Mouse (Mus musculus) neutrophil, adult 5-6 weeks (primary cell): ENCODE measurements around the gene Rrp36. TPM values are rescaled to one million over a fixed set of nuclear protein-coding genes. Genes with fewer than 3 reads are reported as not detected.

Experiments used
- ATAC-seq: fragments of 151-379, 151-347 bp; 2 replicates; pipeline ENCODE4 v1.8.0; 2017; ENCODE audit warnings: mild to moderate bottlenecking, moderate TSS enrichment; ENCODE audit not compliant: insufficient number of reproducible peaks, poor library complexity, low FRiP score, severe bottlenecking; ENCODE audit errors: extremely low read depth
- total RNA-seq: library from RNA; stranded (forward); fragments of 200-1000 nt; gene quantifications from 2 replicates; pipeline ENCODE4 v1.2.3, GENCODE M21; 2017

Rrp36 gene
- 33.6 and 34.3 TPM in 2 replicates for total RNA-seq

DNA sequence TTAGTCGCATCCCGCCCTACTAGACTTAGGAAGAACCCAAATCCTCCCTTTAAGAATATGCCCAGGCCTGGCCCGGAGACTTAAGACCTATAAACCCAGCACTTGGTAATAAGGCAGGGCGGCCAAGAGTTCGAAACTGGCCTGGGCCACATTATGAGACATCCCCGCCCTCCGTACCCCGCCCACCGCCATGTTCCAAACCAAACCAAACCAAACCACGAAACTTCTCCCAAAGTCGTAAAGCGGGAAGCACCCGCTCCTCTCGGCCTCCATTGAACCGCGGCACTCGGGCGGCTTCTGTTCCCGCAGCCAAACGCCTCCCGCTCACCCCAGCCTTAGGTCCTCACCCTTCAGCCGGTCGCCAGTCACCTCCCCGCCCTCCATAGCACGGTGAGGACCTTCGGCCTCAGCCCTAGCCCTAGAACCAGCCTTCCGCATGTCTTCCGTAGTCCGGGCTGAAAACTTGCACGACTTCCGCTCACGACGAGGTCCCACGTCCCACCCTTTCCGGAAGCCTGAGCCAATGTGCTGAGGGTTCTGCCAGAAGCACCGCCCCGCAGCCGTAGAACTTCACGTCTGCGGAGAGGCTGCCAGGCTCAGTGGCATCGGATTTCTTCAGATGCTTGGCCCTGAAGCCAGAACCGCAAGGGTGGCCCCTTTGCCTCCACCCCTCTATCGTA is at the start of gene Rrp36:
TSS of gene Rrp36 (minus strand) at position 503 of the 680 bp plus-strand sequence.
- ATAC-seq: peak; percentile 98

DNA sequence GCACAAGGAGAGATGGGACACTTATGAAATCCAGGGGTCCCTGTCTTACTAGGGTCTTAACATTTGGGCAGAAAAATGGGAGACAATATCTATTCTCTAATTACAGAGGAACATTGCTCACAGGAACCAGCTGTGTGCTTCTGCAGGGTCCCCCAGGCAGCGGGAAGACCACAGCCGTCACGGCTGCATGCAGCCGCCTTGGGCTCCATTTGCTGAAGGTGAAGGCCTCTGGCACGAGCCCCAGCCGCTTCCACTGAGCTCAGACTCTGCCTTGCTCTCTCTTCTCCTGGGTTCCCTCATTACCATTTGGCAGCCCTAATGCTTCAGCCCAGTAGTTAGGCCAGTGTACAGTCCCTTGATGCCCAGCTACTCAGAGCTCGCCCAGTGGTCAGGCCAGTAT is 46.9 kb upstream of the Rrp36 start:
- no peak for ATAC-seq

DNA sequence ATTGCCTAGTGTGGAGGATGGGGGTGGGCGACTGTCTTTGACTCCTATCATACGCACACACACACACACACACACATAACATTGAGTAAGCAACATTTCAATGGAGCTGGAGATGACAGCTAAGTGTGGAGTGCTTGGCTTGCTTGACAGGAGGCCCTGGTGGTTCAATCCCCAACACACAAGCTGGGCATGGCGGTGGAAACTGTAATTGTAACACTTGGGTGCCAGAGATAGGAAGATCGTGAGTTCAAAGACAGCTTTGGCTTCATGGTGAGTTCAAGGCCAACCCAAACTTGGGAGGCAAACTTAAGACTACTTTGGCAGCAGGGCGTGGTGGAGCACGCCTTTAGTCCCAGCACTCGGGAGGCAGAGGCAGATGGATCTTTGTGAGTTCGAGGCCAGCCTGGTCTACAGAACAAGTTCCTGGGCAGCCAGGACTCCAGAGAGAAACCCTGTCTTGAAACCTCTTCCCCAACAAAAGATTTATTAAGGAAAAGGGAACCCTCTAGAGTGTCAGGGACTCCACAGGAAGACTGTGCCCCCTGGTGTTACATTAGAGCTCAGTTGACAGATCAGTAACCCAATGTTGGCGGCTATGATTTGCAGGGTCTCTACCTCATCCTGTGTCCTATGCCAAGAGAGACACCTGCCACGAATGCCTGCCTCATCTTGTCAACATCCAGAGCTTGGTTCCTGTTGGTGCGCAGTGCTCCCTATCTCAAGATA is 40.8 kb upstream of the Rrp36 start:
- ATAC-seq: no peak

DNA sequence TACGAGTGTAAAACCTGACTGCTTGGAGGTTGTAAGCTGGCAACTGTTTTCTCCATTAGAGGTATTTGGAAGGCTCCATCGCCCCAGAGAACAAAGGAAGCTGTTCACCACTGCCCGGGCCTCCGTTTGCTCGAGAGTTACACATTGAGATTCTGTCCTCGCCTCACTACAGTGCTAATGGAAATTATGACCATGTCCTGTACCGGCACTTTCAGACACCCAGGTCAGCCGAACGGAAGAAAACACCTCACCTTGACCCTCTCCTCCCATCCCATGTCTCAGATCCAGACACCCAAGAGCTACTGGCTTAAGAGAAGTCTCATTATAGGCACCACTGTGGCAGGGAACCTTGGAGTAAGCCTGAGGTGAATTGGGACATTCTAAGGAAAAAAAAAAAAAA is 39.7 kb upstream of the Rrp36 start:
- ATAC-seq: no peak

DNA sequence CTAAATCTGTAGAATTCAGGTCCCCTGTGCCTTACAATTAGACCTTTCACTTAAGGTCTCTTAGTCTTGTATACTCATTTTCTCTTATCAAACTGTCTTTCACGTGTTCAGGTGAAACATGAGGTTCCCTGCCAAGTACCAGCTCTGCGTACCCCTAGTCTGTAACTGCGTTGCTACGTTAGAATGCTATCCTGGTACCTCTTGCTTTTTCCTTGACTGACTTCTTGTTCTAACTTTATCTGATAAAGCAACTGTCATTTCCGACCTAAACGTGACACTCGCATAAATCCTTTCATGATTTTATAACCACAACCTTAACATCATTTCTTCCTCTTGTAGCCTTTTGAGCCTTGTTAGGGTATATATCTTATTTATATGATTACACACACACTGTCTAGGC is 38.3 kb upstream of the Rrp36 start:
- no peak for ATAC-seq

DNA sequence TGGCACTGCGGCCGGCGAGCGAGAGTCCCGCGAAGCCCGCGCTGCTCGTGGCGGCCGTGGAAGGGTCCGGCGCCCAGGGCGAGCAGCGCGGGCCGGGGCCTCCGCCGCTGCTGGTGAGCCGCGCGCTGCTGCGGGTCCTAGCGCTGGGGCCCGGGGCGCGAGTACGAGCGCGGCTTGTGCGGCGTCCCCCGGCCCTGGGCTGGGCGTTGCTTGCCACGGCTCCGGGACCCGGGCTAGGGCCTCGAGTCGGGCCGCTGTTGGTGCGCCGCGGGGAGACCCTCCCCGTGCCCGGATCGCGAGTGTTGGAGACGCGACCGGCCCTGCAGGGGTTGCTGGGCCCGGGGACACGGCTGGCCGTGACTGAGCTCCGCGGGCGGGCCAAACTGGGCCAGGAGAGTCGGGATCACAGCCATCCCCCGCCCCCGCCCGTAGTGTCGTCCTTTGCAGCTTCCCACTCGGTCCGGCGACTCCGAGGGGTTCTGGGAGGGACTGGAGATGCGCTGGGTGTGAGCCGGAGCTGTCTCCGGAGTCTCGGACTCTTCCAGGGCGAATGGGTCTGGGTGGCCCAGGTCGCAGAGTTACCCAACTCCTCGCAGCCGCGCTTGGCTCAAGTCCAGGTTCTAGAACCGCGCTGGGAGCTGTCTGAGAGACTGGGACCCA is 37.6 kb upstream of the Rrp36 start:
- no peak for ATAC-seq

DNA sequence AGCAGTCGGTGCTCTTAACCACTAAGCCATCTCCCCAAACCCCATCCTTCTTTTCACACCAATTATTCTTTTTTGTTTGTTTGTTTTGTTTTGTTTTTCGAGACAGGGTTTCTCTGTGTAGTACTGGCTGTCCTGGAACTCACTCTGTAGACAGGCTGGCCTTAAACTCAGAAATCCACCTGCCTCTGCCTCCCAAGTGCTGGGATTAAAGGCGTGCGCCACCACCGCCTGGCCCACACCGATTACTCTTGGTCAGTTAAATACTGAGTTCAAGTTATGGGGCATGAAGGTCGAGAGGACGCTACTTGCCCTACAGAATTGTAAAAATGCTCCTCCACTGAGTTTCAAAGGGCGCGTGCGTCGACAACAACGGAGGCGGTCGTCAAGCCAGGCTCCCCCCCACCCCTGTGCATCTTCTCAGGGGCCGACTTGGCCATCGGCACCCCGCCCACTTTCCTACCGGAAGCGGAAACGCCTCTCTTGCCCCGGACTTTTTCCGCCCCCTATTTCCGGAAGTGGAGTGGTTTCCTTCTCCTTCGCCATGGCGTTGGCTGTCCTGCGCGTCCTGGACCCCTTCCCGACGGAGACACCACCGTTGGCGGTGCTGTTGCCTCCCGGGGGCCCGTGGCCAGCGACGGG is 36.9 kb upstream of the Rrp36 start, which contains the start of gene Pex6:
TSS of gene Pex6 (plus strand) at position 505 of the 639 bp plus-strand sequence.
- ATAC-seq: peak; percentile 96

DNA sequence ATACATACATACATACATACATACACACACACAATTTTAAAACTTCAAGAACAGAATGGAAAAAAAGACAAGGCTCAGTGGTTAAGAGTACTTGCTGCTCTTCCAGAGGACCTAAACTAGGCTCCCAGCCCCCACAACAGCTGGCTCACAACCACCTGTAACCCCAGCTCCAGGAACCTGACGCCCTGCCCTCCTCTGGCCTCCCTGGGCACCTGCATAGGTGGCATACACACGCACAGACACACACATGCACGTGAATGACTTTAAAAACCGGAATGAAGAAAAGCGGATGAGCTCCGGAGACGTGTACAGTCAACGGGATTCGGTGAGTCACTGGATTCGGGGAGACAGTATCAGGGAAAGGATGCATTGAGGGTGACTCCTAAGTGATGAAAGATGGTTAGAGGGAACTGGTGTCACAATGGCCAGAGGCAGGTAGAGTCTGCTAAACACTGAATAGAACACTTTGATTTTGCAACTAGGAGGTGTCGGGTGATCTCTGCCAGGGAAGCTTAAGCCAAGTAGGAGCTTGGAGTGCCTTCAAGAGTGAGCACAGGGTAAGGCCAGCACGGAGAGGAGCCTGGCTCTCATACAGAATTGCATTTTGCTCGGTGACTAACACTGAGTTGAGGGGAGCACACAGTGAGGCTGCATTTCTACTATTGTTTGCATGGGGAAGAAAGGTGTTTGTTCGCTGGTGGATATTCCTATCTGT is 32.4 kb upstream of the Rrp36 start:
- no peak for ATAC-seq

DNA sequence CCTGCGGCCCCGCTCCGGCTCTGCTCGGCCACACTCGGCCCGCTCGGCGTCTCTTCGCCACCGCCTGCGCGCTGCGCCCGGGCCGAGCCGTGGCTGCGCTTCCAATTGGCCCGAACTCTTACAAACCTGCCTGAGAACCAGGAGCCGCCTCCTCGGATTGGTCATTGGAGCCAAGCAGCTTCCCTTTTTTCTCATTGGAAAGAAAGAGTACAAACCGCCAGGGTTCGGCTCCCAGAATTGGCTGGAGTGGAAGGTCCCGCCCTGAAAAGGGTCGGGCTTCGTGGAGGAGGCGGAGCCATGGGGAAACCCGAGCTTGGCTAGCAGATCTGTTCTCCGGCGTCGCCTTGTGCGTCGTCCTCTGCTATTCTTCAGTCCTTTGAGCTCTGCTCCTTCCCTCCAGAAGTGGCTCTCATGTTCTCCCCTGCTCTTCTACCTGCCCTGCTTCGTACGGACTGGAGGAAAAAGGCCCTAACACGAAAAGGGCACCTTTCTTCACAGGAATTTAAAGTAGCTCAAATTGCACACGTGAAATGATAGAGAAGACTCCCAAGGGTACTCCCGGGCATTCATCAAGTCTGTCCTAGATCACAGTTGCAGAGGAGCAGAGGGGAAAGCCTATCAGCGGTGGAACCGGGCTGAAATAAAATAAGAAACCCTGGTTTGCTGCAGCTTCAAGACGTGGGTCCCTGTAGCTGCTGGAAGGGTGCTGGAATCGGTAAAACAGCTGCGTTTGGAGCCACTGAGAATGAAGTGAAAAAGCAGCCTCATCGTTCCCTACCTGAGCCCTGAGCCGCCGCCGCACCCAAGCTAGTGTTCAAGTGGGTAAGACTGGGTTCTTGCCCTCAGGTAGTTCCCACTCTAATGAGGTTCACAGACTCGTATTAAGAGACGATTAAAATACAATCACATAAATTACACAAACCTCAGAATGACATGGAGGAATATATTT is 31.0 kb upstream of the Rrp36 start, which contains the start of gene Ppp2r5d:
TSS of gene Ppp2r5d (minus strand) at position 225 of the 949 bp plus-strand sequence.
- ATAC-seq: peak; percentile 98

DNA sequence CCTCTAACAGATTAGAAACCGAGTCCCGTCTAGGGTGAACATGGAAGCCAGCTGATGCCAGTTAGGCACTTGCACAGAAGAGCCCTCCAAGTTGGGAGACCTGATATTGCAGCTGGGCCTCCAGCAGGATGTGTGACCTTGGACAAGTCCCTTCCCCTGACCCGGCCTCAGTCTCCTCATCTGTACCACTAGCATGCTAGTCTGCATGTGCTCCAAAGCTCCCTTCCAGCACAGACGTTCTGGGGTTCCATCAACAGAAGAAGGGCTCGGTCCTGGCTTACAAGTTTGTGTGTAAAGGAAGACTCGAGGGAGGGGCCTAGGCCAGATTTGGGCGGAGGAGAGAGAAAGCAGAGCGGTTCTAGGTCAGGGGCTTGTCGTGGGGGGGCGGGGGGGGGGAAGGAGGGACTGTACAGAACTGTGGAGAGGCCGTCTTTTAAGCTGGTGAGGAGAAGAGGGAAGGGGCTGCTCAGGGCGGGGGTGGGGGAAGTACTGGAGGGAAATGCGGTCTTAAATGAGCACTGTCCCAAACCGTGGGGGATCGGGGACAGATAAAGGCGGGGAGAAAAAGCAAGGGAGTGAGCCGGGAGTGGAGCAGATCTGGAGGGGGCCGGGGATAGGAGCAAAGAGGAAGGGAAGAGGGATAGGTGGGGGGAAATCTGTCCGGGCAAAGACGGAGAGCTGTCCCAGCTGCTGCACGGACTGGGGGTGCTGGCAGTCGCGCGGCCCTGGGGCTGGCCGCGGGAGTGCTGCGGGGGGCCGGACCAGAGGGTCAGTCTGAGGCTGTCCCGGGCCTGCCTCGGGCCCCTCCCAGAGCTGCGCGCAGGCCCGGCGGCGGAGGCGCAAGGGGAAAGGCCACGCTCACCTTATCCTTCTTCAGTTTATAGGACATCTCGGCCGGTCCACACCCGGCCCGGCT is 30.1 kb upstream of the Rrp36 start:
- ATAC-seq: no peak

DNA sequence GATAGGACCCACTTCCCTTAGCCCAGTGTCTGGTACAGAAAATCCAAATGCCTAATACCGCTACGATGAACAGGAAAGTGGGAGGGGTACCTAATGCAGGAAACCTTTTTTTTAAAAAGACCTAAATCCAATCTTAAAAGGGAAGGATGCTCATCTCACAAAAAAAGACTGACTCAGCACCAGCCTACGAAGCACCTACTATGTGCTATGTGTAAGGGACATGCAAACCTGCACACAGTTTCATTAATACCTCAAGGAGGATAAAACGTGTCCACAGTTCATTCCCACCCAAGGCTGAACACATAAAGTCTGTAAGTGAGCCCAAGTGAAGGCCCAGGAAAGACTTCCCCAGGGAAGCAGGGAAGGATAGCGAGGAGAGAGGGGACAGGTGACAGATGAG is 28.4 kb upstream of the Rrp36 start:
- no peak for ATAC-seq

DNA sequence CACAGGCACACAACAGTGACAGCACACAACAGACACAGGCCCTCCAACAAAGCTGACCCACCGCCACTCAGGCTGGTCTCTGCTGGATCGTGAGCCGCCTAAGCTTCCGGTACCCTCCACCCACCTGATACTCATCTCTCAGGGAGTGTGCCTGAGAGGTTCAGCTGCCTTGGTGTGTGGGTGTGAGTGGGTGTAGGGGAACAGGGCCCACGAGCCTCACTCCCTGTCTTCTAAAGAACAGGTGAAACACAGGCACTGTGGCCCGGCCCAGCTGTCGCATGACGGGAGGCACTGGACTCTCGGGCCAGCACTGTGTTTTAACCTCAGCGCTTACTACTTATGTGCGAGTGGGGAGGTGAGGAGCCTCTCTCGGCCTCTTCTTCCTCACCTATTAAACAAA is 27.9 kb upstream of the Rrp36 start:
- no peak for ATAC-seq

DNA sequence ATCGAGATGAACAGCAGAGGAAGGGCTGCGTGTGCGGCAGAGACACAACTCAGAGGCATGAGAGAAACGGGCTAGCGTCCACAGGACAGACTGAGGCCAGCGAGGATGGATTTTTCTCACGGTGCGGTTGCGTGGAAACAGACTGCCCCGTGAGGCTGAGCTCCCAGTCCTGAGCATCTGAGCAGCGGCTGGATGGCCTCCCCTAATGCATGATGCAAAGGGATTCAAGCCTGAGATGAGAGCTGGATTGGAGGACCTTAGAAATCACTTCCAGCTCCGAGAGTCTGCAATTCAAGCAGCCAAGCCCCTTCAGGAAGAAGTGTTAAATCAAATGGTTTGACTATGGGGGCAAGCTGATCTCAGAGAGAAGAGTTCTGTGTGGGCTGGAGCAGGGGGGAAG is 27.3 kb upstream of the Rrp36 start:
- ATAC-seq: no peak

DNA sequence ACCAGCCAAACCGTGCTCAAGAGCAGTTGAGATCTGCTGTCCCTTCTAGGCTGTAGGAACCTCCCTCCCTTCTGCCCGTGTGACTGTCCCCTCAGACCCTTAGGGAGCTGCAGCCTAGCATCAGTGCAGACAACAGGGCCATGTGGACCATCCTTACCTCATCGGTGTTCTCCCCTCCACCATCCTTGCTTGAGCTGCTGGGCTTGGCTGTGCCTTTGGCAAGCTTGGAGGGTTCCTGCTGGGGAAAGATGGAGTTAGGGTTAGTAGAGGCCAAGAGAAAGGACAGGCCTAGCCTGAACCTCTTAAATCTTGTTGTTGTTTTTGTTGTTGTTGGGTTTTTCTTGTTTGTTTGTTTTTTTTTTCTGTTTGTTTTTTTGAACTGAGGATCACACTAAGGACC is 25.8 kb upstream of the Rrp36 start:
- ATAC-seq: no peak

DNA sequence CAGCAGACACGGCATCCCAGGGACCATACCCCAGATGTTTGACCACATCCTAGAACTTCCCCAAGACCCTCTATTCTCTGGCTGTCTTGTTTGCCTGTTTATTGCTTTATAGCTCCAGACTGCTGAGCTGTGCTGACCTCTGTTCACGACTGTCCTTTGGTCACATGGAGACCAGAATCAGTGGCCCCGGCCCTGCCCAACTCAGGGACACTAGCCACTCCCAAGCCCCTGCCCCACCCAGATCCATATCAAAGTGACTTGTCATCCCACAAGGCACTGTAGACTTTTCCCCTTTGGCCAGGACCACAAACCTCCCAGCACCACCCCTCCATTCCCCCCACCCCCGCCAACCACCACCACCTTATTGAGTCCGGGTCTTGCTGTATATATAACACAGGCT is 25.1 kb upstream of the Rrp36 start:
- no peak for ATAC-seq

DNA sequence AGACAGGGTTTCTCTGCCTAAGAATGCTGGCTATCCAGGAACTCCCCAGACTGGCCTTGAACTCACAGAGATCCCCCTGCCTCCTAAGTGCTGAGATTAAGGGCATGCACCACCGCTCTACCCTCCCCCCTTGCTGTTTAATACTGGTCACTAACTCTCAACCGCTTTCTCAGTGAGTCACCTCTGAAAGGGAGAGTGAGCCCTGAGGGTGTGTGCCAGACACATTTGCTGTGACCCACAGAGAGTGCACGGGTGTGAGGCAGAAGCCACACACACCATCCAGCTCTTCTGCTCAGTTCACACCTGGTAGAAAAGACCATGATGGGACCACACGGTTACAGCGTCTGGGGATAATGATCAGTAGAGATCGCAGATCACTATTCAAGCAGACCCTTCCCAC is 24.4 kb upstream of the Rrp36 start:
- no peak for ATAC-seq

DNA sequence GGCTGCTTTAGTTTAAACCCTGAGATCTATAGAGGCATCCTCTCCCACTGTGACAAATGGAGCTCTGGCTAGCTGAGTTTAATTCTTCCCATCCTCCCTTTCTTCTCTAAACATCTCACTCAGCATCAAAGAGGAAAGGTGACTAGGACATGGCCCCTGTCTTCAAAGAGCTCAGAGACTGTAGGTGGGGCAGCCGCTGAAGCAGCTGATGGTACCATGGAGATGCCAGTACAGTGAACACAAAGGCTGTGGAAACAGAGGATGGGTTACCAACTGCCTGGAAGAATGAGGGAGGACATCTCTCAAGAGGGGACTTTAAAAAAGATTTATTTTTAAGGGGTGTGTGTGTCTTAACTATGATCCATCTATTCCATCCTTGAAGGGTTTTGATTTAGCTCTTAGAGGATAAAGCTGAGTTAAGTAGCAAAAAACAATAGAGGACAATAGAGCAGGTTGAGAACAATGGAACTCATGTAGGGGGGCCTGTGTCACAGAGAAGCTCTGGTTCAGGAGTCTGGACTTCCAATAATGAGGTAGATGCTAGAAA is 20.4 kb upstream of the Rrp36 start:
- ATAC-seq: no peak
